Mouse (Mus musculus) embryonic facial prominence, embryonic 14.5 days (tissue): Measurements from ENCODE around the gene Smyd1. TPM values are rescaled to one million over a fixed set of nuclear protein-coding genes. Genes with fewer than 3 reads are reported as not detected.

Source experiments
- ATAC-seq: fragments of 200-750 bp; cut with Nextera tagmentation; 2 replicates; pipeline ENCODE4 v1.8.0; 2017; ENCODE audit warnings: low read depth, moderate number of reproducible peaks, moderate TSS enrichment
- DNase-seq: peaks from one replicate; pipeline ENCODE4 v3.0.0-alpha.2; 2015; ENCODE audit warnings: low spot score
- H3K27ac ChIP-seq: fragments of 300-500 bp; sonication (generic); replicated peaks from 2 replicates; pipeline ENCODE4 v1.5.1; 2014; ENCODE audit warnings: low read depth, mild to moderate bottlenecking, low read length, moderate library complexity
- H3K27me3 ChIP-seq: fragments of 300-500 bp; sonication (generic); replicated peaks from 2 replicates; pipeline ENCODE4 v1.6.1; 2014; ENCODE audit warnings: low read length; ENCODE audit not compliant: control insufficient read depth, insufficient read depth
- H3K36me3 ChIP-seq: fragments of 300-500 bp; sonication (generic); 2 replicates; pipeline ENCODE4 v1.6.1; 2014; ENCODE audit warnings: low read length, mixed read lengths; ENCODE audit not compliant: control insufficient read depth, insufficient read depth
- H3K4me1 ChIP-seq: fragments of 300-500 bp; sonication (generic); 2 replicates; pipeline ENCODE4 v1.6.1; 2014; ENCODE audit warnings: antibody characterized with exemption, low read length; ENCODE audit not compliant: control insufficient read depth, insufficient read depth
- H3K4me2 ChIP-seq: fragments of 300-500 bp; sonication (generic); 2 replicates; pipeline ENCODE4 v1.6.1; 2014; ENCODE audit warnings: low read depth, mild to moderate bottlenecking, low read length, moderate library complexity, mixed read lengths
- H3K4me3 ChIP-seq: fragments of 300-500 bp; sonication (generic); 2 replicates; pipeline ENCODE4 v1.5.1; 2014; ENCODE audit warnings: low read depth, mild to moderate bottlenecking, low read length
- H3K9ac ChIP-seq: fragments of 300-500 bp; sonication (generic); 2 replicates; pipeline ENCODE4 v1.6.1; 2014; ENCODE audit warnings: low read depth, mild to moderate bottlenecking, low read length, moderate library complexity, mixed read lengths
- H3K9me3 ChIP-seq: fragments of 300-500 bp; sonication (generic); 2 replicates; pipeline ENCODE4 v1.6.1; 2016; ENCODE audit warnings: low read length; ENCODE audit not compliant: control insufficient read depth
- WGBS: fragments of 180-500 bp; shearing (Covaris S2); extraction: QIAGEN DNeasy Blood & Tissue Kit; methylation state at CpG from one replicate; pipeline ENCODE4 v1.1.7; 2014; 5-methylcytosine and 5-hydroxymethylcytosine counted together
- polyA plus RNA-seq: library from polyadenylated mRNA; unstranded; fragments of >200 nt; fragmentation: Nextera tagmentation; extraction: Ambion mirVana; gene quantifications from 2 replicates; pipeline ENCODE4 v1.2.1, GENCODE M21; 2014

The Smyd1 gene
- polyA plus RNA-seq, result 28.9 and 31.5 TPM in 2 replicates

DNA sequence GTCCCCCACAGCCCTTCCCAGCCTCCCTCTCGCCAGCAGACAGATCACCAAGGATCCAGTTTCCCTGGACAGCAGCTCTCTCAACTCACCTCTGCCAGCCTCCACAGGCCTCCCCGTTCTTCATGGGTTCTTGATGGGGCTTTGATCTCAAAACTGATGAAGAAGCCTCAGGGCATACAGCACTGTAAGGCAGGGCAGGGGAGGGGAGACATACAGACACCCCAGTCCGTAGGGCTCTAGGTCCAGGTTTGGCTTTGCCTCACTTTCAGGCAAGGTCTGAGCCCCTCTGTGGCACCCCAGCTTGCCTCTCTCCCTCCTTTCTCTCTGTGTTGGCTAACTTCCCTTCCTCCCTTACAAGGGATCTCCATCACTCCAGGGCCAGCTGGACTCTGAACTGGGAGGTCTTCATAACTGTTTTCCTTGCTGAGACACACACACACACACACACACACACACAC, at the start of gene Smyd1:
Gene Smyd1, minus strand, starts transcription at position 408 of the 458 bp plus-strand sequence.
- Histone ChIP-seq H3K36me3 (no peaks in the 10 kb centered on the region), H3K4me1 (no peaks in the 10 kb centered on the region), H3K4me2 (no peak within 1 kb of the TSS), H3K9ac (no peak within 1 kb of the TSS), H3K4me3 (no peak within 1 kb of the TSS), H3K27me3 (no peaks in the 10 kb centered on the region), H3K27ac (no peak within 1 kb of the TSS), H3K9me3 (no peaks in the 10 kb centered on the region)
- WGBS, result 61% methylated on average over 3 of the region's 3 CpGs
- no peak for DNase-seq
- no peak for ATAC-seq

GRCm38 (mm10) chr6:71371085-71371605, 49.1 kb upstream of the Smyd1 start:
- WGBS, result 83% methylated on average over 5 of the region's 5 CpGs
- H3K36me3 ChIP-seq, result no peaks in the 10 kb centered on the region
- no peak overlapping the region for H3K9ac ChIP-seq
- H3K4me1 ChIP-seq, result no peaks in the 10 kb centered on the region
- no peaks in the 10 kb centered on the region for H3K27me3 ChIP-seq
- H3K9me3 ChIP-seq, result no peaks in the 10 kb centered on the region
- no peak overlapping the region for H3K4me2 ChIP-seq
- H3K4me3 ChIP-seq, result no peak overlapping the region
- no peak overlapping the region for H3K27ac ChIP-seq
- DNase-seq (no peak), ATAC-seq (no peak)

DNA sequence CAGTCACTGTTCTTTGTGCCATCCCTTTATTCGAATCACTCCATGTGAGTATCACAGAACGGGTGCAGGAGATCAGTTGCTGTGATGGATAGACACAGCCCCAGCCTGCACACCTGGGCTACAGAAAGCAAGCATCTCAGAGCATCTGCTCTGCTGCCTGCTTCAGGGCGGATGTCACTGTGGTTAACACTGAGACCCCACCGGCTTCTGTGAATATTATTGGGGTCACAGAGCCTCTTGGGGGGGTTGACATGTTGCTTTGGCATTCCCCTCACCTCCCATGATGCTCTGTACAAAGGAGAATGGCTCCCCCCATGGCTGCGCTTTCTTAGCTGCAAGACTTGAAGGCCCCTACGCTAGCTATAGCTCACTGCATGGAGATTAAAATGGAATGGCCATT, 47.4 kb upstream of the Smyd1 start:
- Histone ChIP-seq H3K9me3 (no peaks in the 10 kb centered on the region), H3K4me3 (no peak overlapping the region), H3K36me3 (no peaks in the 10 kb centered on the region), H3K9ac (no peak overlapping the region), H3K4me2 (no peak overlapping the region), H3K4me1 (no peaks in the 10 kb centered on the region), H3K27me3 (no peaks in the 10 kb centered on the region), H3K27ac (no peak overlapping the region)
- ATAC-seq (no peak), DNase-seq (no peak)
- 91% methylated on average over 6 of the region's 6 CpGs for WGBS

DNA sequence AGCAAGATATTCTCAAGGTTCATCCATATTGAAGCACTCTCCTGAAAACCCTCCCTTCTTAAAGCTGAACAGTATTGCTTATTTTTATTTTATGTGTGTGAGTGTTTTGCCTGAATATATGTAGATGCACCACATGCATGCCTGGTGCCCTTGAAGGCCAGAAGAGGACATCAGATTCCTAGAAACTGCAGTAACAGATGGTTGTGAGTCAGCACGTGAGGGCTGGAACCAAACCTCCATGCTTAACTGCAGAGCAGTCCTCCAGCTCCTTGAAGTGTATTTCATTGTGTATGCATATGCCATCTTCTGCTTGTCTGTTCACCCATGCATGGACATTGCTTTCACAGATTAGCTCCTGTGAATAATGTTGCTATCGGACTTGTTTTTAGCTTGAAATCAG, 42.0 kb upstream of the Smyd1 start:
- H3K27me3 ChIP-seq, result no peaks in the 10 kb centered on the region
- H3K4me2 ChIP-seq, result no peak overlapping the region
- no peak overlapping the region for H3K4me3 ChIP-seq
- H3K27ac ChIP-seq, result no peak overlapping the region
- no peaks in the 10 kb centered on the region for H3K36me3 ChIP-seq
- no peak overlapping the region for H3K9ac ChIP-seq
- ATAC-seq, result no peak
- no peaks in the 10 kb centered on the region for H3K4me1 ChIP-seq
- whole genome bisulfite sequencing, result 82% methylated on average over 2 of the region's 2 CpGs
- H3K9me3 ChIP-seq, result no peaks in the 10 kb centered on the region
- no peak for DNase-seq

- H3K4me2 ChIP-seq, result no peak overlapping the region
- H3K4me1 ChIP-seq, result no peaks in the 10 kb centered on the region
- ATAC-seq, result no peak
- no peak overlapping the region for H3K4me3 ChIP-seq
- no peak overlapping the region for H3K27ac ChIP-seq
- no peak overlapping the region for H3K9ac ChIP-seq
- no peaks in the 10 kb centered on the region for H3K27me3 ChIP-seq
- H3K9me3 ChIP-seq, result no peaks in the 10 kb centered on the region
- 71% methylated on average over 10 of the region's 10 CpGs for WGBS
- no peak for DNase-seq
- H3K36me3 ChIP-seq, result no peaks in the 10 kb centered on the region
These were observed 39.2 kb upstream of the Smyd1 start for GRCm38 (mm10) chr6:71361156-71361670.

- no peak overlapping the region for H3K27ac ChIP-seq
- no peaks in the 10 kb centered on the region for H3K9me3 ChIP-seq
- DNase-seq (no peak), ATAC-seq (no peak)
- WGBS, result 57% methylated on average over 5 of the region's 5 CpGs
- no peak overlapping the region for H3K4me2 ChIP-seq
- no peaks in the 10 kb centered on the region for H3K4me1 ChIP-seq
- no peaks in the 10 kb centered on the region for H3K27me3 ChIP-seq
- H3K36me3 ChIP-seq, result no peaks in the 10 kb centered on the region
- H3K4me3 ChIP-seq, result no peak overlapping the region
- H3K9ac ChIP-seq, result no peak overlapping the region
These were observed 38.7 kb upstream of the Smyd1 start for GRCm38 (mm10) chr6:71360751-71361150.

DNA sequence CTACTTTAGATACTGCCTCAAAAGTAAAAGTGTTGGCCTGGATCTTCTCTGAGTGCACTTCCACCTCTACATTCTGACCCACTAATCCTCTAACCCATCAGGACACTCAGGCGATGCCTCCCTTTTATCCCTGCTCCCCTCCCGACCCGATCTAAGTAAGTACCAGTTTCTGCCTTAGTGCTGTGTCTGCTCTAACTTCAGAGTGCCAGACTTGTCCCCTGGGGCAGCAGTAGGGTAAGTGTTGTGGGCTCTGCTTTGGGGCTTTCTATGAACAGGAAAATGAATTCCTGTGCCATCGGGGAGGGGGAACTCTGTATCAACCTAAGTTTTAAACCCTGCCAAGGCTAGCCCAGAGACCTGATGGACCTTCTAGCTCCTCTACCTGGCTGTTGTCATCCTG, 38.2 kb upstream of the Smyd1 start:
- DNase-seq, result no peak
- no peak overlapping the region for H3K4me2 ChIP-seq
- no peak overlapping the region for H3K4me3 ChIP-seq
- H3K27ac ChIP-seq, result no peak overlapping the region
- no peaks in the 10 kb centered on the region for H3K27me3 ChIP-seq
- no peaks in the 10 kb centered on the region for H3K36me3 ChIP-seq
- 77% methylated on average over 4 of the region's 4 CpGs for WGBS
- H3K4me1 ChIP-seq, result no peaks in the 10 kb centered on the region
- H3K9ac ChIP-seq, result no peak overlapping the region
- no peaks in the 10 kb centered on the region for H3K9me3 ChIP-seq
- ATAC-seq, result no peak

DNA sequence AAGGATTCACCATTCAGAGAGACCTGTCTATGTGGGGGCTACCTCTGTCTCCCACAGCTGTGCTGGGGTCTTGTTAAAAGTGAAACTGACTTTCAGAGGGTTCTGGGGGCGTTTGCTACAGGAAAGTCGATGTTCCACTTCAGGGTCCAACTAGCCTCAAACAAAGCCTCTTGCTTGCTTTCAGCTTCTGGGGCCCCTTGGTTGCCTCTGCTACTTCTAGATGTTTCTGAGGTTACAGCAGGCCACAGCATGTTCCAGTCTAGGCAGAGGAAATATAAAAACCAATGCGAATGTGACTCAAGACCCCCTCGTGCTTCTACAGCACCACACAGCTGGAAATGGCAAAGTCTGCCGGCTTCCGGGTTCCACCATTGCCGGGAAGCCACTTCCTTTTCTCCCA, 35.5 kb upstream of the Smyd1 start:
- ATAC-seq (no peak), DNase-seq (no peak)
- H3K9ac ChIP-seq, result no peak overlapping the region
- H3K4me3 ChIP-seq, result no peak overlapping the region
- H3K36me3 ChIP-seq, result no peaks in the 10 kb centered on the region
- no peak overlapping the region for H3K4me2 ChIP-seq
- 91% methylated on average over 7 of the region's 7 CpGs for WGBS
- H3K9me3 ChIP-seq, result no peaks in the 10 kb centered on the region
- H3K27ac ChIP-seq, result no peak overlapping the region
- no peaks in the 10 kb centered on the region for H3K27me3 ChIP-seq
- no peaks in the 10 kb centered on the region for H3K4me1 ChIP-seq

DNA sequence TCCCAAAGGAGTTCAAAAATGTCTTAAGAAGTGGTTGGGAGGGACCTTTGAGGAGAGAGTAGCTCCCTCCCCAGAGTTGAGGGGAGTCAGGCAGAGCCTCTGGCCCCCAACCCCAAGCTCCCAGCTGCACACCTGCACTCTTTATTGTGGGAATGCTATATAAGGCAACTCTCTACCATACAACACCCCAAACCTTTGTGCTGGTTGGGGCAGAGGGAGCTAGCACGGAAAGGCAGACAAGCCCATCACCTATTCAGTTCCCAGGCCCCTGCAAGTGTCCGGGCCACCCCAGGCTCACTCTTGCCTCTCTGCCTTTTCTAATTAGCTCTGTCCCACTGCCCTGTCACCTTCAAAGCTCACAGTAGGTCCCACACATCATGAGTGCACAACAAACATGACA, 31.7 kb upstream of the Smyd1 start:
- no peak for DNase-seq
- Histone ChIP-seq H3K27me3 (no peaks in the 10 kb centered on the region), H3K9ac (no peak overlapping the region), H3K4me2 (no peak overlapping the region), H3K36me3 (no peaks in the 10 kb centered on the region), H3K4me1 (no peaks in the 10 kb centered on the region), H3K27ac (no peak overlapping the region), H3K9me3 (no peaks in the 10 kb centered on the region), H3K4me3 (no peak overlapping the region)
- no peak for ATAC-seq
- 71% methylated on average over 2 of the region's 2 CpGs for WGBS
